Mouse (Mus musculus) liver, embryonic 12.5 days (tissue): ENCODE data around the gene Dnajb6. TPM values are rescaled to one million over a fixed set of nuclear protein-coding genes. Genes with fewer than 3 reads are reported as not detected.

Source experiments
- ATAC-seq: fragments of 200-750 bp; cut with Nextera tagmentation; 2 replicates; pipeline ENCODE4 v1.8.0; 2017; ENCODE audit warnings: moderate number of reproducible peaks, mild to moderate bottlenecking, moderate library complexity
- H3K27ac ChIP-seq: fragments of 300-500 bp; sonication (generic); 2 replicates; pipeline ENCODE4 v1.5.1; 2016; ENCODE audit warnings: mild to moderate bottlenecking
- H3K27me3 ChIP-seq: fragments of 300-500 bp; sonication (generic); replicated peaks from 2 replicates; pipeline ENCODE4 v1.6.1; 2016; ENCODE audit warnings: mild to moderate bottlenecking, moderate library complexity
- H3K36me3 ChIP-seq: fragments of 300-500 bp; sonication (generic); 2 replicates; pipeline ENCODE4 v1.6.1; 2016; ENCODE audit warnings: mild to moderate bottlenecking, moderate library complexity
- H3K4me1 ChIP-seq: fragments of 300-500 bp; sonication (generic); 2 replicates; pipeline ENCODE4 v1.6.1; 2016
- H3K4me2 ChIP-seq: fragments of 300-500 bp; sonication (generic); 2 replicates; pipeline ENCODE4 v1.6.1; 2016; ENCODE audit warnings: mild to moderate bottlenecking, moderate library complexity
- H3K4me3 ChIP-seq: fragments of 300-500 bp; sonication (generic); 2 replicates; pipeline ENCODE4 v1.5.1; 2016; ENCODE audit warnings: mild to moderate bottlenecking, moderate library complexity
- H3K9ac ChIP-seq: fragments of 300-500 bp; sonication (generic); 2 replicates; pipeline ENCODE4 v1.6.1; 2016; ENCODE audit warnings: mild to moderate bottlenecking, moderate library complexity
- H3K9me3 ChIP-seq: fragments of 300-500 bp; sonication (generic); replicated peaks from 2 replicates; pipeline ENCODE4 v1.6.1; 2016; ENCODE audit warnings: mild to moderate bottlenecking, moderate library complexity
- WGBS: fragments of 180-500 bp; shearing (Covaris S2); methylation state at CpG from one replicate; pipeline ENCODE4 v1.1.7; 2016; ENCODE audit not compliant: insufficient replicate concordance; 5-methylcytosine and 5-hydroxymethylcytosine counted together
- polyA plus RNA-seq: library from polyadenylated mRNA; unstranded; fragments of >200 nt; fragmentation: Nextera tagmentation; extraction: Ambion mirVana; gene quantifications from 2 replicates; pipeline ENCODE4 v1.2.1, GENCODE M21; 2016

Gene Dnajb6
- polyA plus RNA-seq, 1 experiment from 2014 or later = 104 TPM

DNA sequence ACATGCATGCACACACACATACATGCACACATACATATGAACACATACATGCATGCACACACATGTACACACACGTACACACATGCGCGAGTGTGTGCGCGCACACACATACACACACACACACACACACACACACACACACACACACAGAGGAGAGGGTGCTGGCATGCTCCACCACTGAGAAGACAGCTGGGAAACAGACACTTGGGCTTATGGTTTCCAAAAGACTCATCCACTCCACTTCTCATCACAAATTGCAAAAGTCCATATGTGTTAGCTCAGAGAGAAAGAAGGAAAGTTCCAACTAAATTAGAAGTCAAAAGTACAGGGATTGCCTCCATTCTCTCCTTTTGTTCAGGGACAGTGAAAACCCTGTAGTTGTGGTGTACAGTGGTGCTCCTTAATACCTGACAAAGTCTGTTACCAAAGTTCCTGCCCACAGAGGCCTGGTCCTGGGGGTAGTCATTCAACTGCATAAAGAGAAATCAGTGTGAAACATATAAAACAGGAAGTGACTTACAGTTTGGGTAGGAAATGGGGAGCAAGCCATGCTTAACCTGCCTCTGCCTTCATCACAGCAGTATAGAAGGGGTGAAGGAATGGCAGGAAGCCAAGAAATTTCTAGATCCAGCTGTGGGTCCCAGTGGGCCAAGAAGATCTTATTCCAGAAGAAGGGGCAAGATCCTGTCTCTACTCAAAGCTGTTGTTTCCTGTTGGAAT, 81.2 kb downstream of the Dnajb6 start:
- H3K4me3 ChIP-seq = no peak overlapping the region
- no peak overlapping the region for H3K4me2 ChIP-seq
- H3K4me1 ChIP-seq = no peaks in the 10 kb centered on the region
- no peaks in the 10 kb centered on the region for H3K27me3 ChIP-seq
- ATAC-seq = no peak
- no peak overlapping the region for H3K27ac ChIP-seq
- no peaks in the 10 kb centered on the region for H3K9me3 ChIP-seq
- H3K36me3 ChIP-seq = no peaks in the 10 kb centered on the region
- WGBS = 76% methylated on average over 5 of the region's 5 CpGs
- no peak overlapping the region for H3K9ac ChIP-seq

DNA sequence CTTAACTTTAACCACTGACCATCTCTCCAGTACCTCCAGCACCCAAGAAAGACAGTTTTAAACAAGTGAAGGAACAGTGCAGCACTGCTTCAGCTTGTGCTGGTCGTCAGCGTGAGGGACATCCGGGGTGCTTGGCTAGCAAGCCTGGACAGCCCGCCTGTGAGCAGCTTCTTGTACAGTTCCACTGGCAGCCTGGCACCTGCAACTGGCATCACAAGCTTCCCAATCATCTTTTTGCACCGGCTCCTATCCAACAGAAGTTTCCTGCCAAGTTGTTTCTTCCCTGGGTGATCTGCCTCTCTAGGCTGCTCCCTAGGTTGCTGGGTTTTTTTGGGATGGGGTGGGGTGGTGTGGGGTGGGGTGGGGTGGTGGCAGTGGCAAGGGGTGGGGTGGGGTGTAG, 81.9 kb downstream of the Dnajb6 start:
- H3K36me3 ChIP-seq = no peaks in the 10 kb centered on the region
- 69% methylated on average over 5 of the region's 5 CpGs for WGBS
- H3K27ac ChIP-seq = no peak overlapping the region
- no peak for ATAC-seq
- H3K9ac ChIP-seq = no peak overlapping the region
- no peaks in the 10 kb centered on the region for H3K9me3 ChIP-seq
- no peaks in the 10 kb centered on the region for H3K27me3 ChIP-seq
- H3K4me1 ChIP-seq = no peaks in the 10 kb centered on the region
- H3K4me2 ChIP-seq = no peak overlapping the region
- H3K4me3 ChIP-seq = no peak overlapping the region

DNA sequence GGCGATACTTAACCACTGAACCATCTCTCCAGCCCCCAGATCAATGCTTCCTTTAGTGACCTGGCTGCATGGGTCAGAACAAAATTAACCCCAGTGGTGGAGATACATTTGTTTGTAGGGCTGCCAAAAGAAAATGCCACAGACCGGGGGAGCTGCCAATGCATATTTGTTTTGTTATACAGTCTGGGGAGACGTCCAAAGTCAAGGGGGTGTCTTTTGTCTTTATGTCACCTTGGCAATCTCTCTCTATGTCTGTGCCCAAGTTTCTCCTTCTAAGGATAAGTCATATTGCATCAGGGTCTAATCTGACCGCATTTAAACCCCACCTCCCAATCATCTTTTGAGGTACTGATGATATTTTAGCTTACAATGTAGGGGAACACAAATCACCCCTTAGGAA, 82.8 kb downstream of the Dnajb6 start:
- no peaks in the 10 kb centered on the region for H3K4me1 ChIP-seq
- 73% methylated on average over 4 of the region's 4 CpGs for WGBS
- H3K27ac ChIP-seq = no peak overlapping the region
- H3K36me3 ChIP-seq = no peaks in the 10 kb centered on the region
- no peaks in the 10 kb centered on the region for H3K9me3 ChIP-seq
- no peak for ATAC-seq
- H3K9ac ChIP-seq = no peak overlapping the region
- H3K27me3 ChIP-seq = no peaks in the 10 kb centered on the region
- no peak overlapping the region for H3K4me2 ChIP-seq
- H3K4me3 ChIP-seq = no peak overlapping the region

GRCm38 (mm10) chr5:29824796-29825195, 89.3 kb downstream of the Dnajb6 start:
- H3K4me1 ChIP-seq = no peaks in the 10 kb centered on the region
- H3K36me3 ChIP-seq = no peaks in the 10 kb centered on the region
- no peaks in the 10 kb centered on the region for H3K9me3 ChIP-seq
- H3K4me2 ChIP-seq = no peak overlapping the region
- no peaks in the 10 kb centered on the region for H3K27me3 ChIP-seq
- no peak overlapping the region for H3K4me3 ChIP-seq
- H3K9ac ChIP-seq = no peak overlapping the region
- WGBS = 34% methylated on average over 3 of the region's 3 CpGs
- H3K27ac ChIP-seq = no peak overlapping the region
- no peak for ATAC-seq

DNA sequence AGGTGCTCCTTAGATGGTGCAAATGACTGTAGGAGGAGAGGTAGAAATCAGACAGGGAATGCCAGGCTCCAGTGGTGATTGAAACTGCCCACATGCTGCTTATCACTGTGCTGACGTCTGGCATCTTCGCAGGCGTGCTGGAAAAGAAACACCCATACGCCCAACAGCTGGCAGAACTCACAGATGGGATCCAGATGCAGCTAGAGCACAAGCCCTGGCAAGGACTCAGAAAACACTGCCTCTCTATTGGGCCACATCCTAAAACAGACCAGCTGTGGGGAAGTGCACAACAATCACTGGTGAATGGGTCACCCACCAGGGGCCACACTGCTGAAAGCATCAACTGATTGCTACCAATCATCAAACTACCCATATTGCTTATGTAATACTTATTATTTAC, 91.3 kb downstream of the Dnajb6 start:
- ATAC-seq = no peak
- Histone ChIP-seq H3K9ac (no peak overlapping the region), H3K27ac (no peak overlapping the region), H3K27me3 (no peaks in the 10 kb centered on the region), H3K36me3 (no peaks in the 10 kb centered on the region), H3K9me3 (no peaks in the 10 kb centered on the region), H3K4me2 (no peak overlapping the region), H3K4me3 (no peak overlapping the region), H3K4me1 (no peaks in the 10 kb centered on the region)
- WGBS = 48% methylated on average over 4 of the region's 4 CpGs

DNA sequence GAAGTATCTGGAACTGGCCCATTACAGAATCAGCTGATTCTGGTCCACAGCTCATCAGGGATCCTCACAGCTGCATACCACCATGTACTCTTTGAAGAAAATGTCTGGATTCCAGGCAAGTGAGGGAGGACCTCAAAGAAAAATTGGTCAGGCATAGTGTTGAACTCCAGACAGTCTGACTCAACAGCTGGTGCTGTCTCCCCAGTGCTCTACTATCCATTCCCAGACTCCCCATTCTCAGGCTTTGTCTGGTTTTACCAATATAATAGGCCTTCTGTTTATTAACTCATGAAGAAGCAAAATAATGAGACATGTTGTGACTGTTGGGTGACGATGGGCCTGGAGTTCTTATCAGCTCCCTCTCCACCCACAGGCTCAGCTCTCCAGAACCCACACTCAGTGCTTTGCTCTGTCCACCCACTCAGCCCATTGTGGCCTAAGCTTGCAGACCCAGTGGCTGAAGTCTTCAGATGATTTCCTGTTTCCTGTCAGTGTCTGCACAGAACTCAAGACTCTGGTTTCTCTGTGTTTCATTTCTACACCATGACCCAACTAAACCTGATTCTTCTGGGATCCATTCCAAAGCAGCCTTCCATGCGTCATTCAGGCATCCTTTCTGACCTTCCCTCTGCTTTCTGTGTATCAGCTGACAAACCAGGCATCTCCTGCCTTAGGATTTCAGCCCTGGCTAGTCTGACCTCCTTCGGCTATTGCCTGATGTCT, 107.1 kb downstream of the Dnajb6 start:
- 0 out of 2 replicates have a peak, but pooled peaks cover 6% of the 10 kb centered on the region for H3K4me1 ChIP-seq
- H3K4me3 ChIP-seq = no peak overlapping the region
- H3K36me3 ChIP-seq = no peaks in the 10 kb centered on the region
- no peaks in the 10 kb centered on the region for H3K9me3 ChIP-seq
- H3K9ac ChIP-seq = no peak overlapping the region
- no peak overlapping the region for H3K4me2 ChIP-seq
- H3K27me3 ChIP-seq = no peaks in the 10 kb centered on the region
- no peak overlapping the region for H3K27ac ChIP-seq
- ATAC-seq = no peak
- 39% methylated on average over 3 of the region's 3 CpGs for WGBS

DNA sequence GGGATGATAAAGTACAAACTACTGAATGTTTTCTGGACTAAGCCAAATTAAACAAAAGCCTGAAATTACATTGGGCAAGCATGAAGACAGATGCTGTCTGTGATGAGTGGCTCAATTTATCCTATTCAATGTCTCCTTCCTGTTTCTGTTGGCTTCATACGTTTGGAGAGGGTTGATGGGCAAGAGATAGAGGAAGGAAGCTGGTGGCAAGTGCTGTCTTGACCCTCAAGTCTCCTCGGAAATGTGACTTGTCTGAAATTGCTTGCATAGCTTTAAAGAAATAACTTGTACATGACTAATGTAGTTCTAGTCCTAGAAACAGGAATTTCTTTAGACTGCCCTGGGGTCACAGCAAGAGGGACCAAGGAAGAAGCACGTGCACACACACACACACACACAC, 109.5 kb downstream of the Dnajb6 start:
- Histone ChIP-seq H3K27ac (no peak overlapping the region), H3K4me2 (no peak overlapping the region), H3K27me3 (no peaks in the 10 kb centered on the region), H3K9me3 (no peaks in the 10 kb centered on the region), H3K4me1 (0 out of 2 replicates have a peak, but pooled peaks cover 6% of the 10 kb centered on the region), H3K36me3 (no peaks in the 10 kb centered on the region), H3K9ac (no peak overlapping the region), H3K4me3 (no peak overlapping the region)
- no peak for ATAC-seq
- 14% methylated on average over 3 of the region's 3 CpGs for WGBS

DNA sequence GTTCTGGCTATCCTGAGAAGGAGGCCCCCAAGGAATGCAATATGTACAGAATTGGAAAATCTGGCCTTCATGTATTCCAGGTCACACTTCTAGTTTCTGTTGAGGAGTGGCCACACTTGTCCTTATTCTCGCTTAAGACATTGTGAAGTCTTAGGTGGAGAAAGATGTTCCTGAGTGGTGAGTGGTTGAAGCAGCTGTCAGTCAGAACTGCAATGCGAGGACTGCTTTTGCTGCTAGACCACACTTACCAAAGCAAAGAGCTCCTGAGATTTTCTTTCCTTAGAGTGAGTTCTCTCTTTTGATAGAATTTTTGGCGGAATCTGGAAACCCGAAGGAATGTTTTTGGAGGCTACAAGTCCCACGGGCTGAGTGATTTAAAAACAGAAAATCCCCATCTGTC, 112.0 kb downstream of the Dnajb6 start:
- H3K4me1 ChIP-seq = 0 out of 2 replicates have a peak, but pooled peaks cover 6% of the 10 kb centered on the region
- H3K27me3 ChIP-seq = no peaks in the 10 kb centered on the region
- no peak overlapping the region for H3K27ac ChIP-seq
- ATAC-seq = no peak
- H3K9ac ChIP-seq = no peak overlapping the region
- H3K9me3 ChIP-seq = no peaks in the 10 kb centered on the region
- no peak overlapping the region for H3K4me2 ChIP-seq
- 71% methylated on average over 5 of the region's 5 CpGs for WGBS
- H3K4me3 ChIP-seq = no peak overlapping the region
- no peaks in the 10 kb centered on the region for H3K36me3 ChIP-seq

DNA sequence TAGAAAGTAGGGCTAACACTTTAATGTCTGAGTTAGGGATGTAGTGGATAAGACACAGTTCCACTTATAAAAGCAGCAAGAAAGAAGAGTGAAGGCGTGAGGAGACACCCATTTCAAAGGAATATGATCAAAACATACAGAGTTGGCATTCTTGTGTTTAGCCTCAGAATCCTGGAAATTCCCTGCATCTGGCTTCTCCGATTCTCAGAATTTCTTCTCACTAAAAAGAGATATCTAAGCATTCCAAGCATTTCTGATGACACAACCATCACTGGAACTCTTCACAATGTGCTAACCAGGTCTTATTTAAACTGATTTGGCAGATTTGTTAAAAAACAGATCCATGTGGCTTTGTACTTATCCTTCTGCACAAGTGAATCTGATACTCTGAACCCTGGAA, 112.6 kb downstream of the Dnajb6 start:
- H3K27me3 ChIP-seq = no peaks in the 10 kb centered on the region
- H3K36me3 ChIP-seq = no peaks in the 10 kb centered on the region
- no peak for ATAC-seq
- no peaks in the 10 kb centered on the region for H3K4me1 ChIP-seq
- no peak overlapping the region for H3K4me3 ChIP-seq
- no peak overlapping the region for H3K9ac ChIP-seq
- H3K27ac ChIP-seq = no peak overlapping the region
- no peaks in the 10 kb centered on the region for H3K9me3 ChIP-seq
- H3K4me2 ChIP-seq = no peak overlapping the region
- WGBS = 54% methylated on average over 2 of the region's 2 CpGs

DNA sequence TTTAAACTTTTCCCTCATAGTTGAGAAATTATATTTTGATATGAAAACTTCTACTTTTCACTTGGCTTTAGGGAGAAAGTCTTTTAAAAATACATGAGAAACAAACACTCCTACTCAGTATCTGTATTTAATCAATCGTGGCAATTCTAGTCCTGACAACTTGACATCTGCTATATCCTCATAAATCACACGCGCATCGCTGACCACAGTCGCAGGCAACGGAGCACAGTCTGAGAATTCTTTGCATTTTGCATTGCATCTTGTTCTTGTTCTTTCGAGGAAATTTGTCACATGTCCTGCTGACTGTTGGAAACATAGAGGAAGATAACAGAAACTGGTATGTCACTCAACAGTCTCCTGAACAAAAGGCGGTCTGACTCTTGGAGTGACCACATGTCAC, 116.9 kb downstream of the Dnajb6 start:
- ATAC-seq = no peak
- Histone ChIP-seq H3K36me3 (no peaks in the 10 kb centered on the region), H3K9ac (no peak overlapping the region), H3K27ac (no peak overlapping the region), H3K4me3 (no peak overlapping the region), H3K4me2 (no peak overlapping the region), H3K4me1 (no peaks in the 10 kb centered on the region), H3K9me3 (no peaks in the 10 kb centered on the region), H3K27me3 (no peaks in the 10 kb centered on the region)
- 35% methylated on average over 8 of the region's 8 CpGs for WGBS

DNA sequence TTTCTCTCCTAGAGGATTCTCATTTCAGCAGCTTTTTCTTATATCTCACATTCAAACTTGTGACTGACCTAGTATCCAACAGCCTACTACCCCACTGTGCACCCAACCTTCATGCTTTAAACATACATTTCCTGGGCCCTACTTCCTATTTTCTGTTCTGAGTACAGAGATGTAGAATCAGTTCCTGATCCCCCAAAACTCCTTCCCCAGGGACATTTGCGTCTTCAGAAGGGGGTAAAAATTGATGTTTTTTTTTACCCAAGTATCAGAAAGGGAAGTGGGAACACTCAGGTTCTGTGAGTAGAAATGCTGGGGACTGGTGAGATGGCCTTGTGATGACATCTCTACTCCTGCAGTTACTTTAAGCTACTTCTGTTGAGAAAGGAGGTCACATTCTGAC, 117.5 kb downstream of the Dnajb6 start:
- no peak overlapping the region for H3K9ac ChIP-seq
- H3K36me3 ChIP-seq = no peaks in the 10 kb centered on the region
- H3K27ac ChIP-seq = no peak overlapping the region
- no peaks in the 10 kb centered on the region for H3K27me3 ChIP-seq
- no peaks in the 10 kb centered on the region for H3K9me3 ChIP-seq
- no peak overlapping the region for H3K4me3 ChIP-seq
- no peaks in the 10 kb centered on the region for H3K4me1 ChIP-seq
- H3K4me2 ChIP-seq = no peak overlapping the region
- no peak for ATAC-seq
- WGBS = 35% methylated on average over 1 of the region's 1 CpGs

- 21% methylated on average over 5 of the region's 5 CpGs for WGBS
Observed at GRCm38 (mm10) chr5:29854376-29854775, 118.9 kb downstream of the Dnajb6 start.

More at GRCm38 (mm10) chr5:29854376-29854775, 118.9 kb downstream of the Dnajb6 start:
- Histone ChIP-seq H3K4me3 (no peak overlapping the region), H3K4me1 (no peaks in the 10 kb centered on the region), H3K27ac (no peak overlapping the region), H3K9me3 (no peaks in the 10 kb centered on the region), H3K9ac (no peak overlapping the region), H3K27me3 (no peaks in the 10 kb centered on the region), H3K36me3 (no peaks in the 10 kb centered on the region), H3K4me2 (no peak overlapping the region)
- no peak for ATAC-seq
